Mouse (Mus musculus) heart, adult 8-10 months (tissue): Measurements from ENCODE around the gene Tmem234. TPM values are rescaled to one million over a fixed set of nuclear protein-coding genes. Genes with fewer than 3 reads are reported as not detected.
A peak's percentile ranks its signal among the peaks of the same experiment; 100 is the strongest.

Source experiments
- DNase-seq: peaks from one replicate; pipeline ENCODE4 v3.0.0; 2022; ENCODE audit warnings: low spot score
- microRNA-seq: library from miRNA; unstranded; fragments of <30 nt; microRNA quantifications from one replicate; pipeline ENCODE4 v1.2.0, GENCODE M21; 2022
- total RNA-seq, 4 experiments: library from RNA; stranded (reverse); gene quantifications; 2 replicates each; pipeline ENCODE4 v1.2.4; 2022

The Tmem234 gene
- total RNA-seq, 4 experiments from 2014 or later: 40.4 to 44.9 (median 42.0) TPM

- DNase-seq: peak; percentile 70
These were observed 71.1 kb downstream of the Tmem234 start for GRCm38 (mm10) chr4:129671491-129672082.

DNA sequence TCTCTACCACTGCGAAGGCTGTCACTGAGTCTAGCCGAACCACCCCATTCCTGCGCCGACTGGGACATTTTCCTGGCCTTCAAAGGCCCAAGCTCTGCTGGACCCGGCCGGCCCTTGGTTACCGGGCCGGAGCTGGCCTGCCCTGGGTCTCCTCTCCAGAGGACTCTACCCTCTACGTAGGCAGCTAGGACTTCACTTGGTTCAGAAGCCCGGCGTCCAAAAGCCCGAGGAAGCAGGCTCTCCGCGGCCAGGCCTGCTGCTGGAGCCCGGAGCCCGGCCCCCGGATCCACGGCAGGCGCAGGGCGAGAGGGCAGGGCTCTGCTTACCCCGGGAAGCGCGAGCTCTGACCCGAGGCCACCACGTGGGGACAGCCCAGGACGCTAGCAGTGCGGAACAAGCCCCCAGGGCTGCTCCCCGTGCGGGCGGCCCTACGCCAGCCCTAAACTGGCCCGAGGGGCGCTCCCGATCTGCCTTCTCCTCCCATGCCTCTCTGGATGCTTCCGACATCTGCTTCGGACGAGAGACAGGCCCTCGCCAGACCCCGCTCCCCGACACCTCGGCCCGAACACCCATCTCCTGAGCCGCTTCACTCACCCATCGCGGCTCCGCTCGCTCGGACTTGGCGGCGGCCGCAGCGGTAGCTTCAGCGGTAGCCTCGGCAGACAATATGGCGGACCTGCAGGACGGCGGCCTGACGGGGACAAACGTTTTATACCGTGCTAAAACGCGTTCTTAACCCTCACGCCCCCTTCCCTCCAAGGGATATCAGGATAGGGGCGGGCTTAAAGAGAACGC is 71.8 kb downstream of the Tmem234 start, which contains the start of gene Kpna6:
Gene Kpna6, minus strand, starts transcription at position 685 of the 795 bp plus-strand sequence.
- peak; percentile 93 for DNase-seq

- no peak for DNase-seq
These were observed 72.5 kb downstream of the Tmem234 start for GRCm38 (mm10) chr4:129672878-129673449.

Small RNA genes lying within 50 kb of the gene (microRNA-seq; reads per million reads assigned to microRNA genes)
- gene Mir8119: not detected

Other genes with a start within 250 kb of the Tmem234 start
- gene Zbtb8a, start 222.6 kb upstream of the Tmem234 start, total RNA-seq: 1 to 10 TPM; 2.1 to 3.7 (median 3.1) TPM
- gene Zbtb8b, start 159.8 kb upstream of the Tmem234 start, total RNA-seq: under 1 TPM; 0.09 to 0.14 (median 0.09) TPM
- 10 to 100 TPM; 50.3 to 54.6 (median 53.3) TPM for gene Bsdc1, start 139.1 kb upstream of the Tmem234 start, total RNA-seq
- not detected for gene Tssk3, start 109.6 kb upstream of the Tmem234 start, total RNA-seq
- not detected for gene Fam229a, start 109.5 kb upstream of the Tmem234 start, total RNA-seq
- 1 to 10 TPM; 2.3 to 3.3 (median 3.2) TPM for gene Marcksl1, start 87.1 kb upstream of the Tmem234 start, total RNA-seq
- gene Hdac1, start 58.0 kb upstream of the Tmem234 start, total RNA-seq: 10 to 100 TPM; 11.4 to 15.0 (median 12.8) TPM
- gene Lck, start 27.0 kb upstream of the Tmem234 start, total RNA-seq: 1 to 10 TPM in 1 of 4 experiments, under 1 TPM in 2, not detected in 1; 0.14 to 1.3 (median 0.53) TPM
- under 1 TPM in 2 of 4 experiments, not detected in 2; 0.35 to 0.55 TPM for gene Fam167b, start 22.1 kb upstream of the Tmem234 start, total RNA-seq
- gene Eif3i, start within 50 bp of the Tmem234 start, total RNA-seq: 100 to 1,000 TPM; 118 to 136 (median 130) TPM
- gene Dcdc2b, start 13.6 kb downstream of the Tmem234 start, total RNA-seq: 1 to 10 TPM in 2 of 4 experiments, under 1 TPM in 2; 0.32 to 1.2 (median 0.82) TPM
- 10 to 100 TPM; 14.6 to 22.9 (median 19.0) TPM for gene Iqcc, start 18.4 kb downstream of the Tmem234 start, total RNA-seq
- gene Ccdc28b, start 23.3 kb downstream of the Tmem234 start, total RNA-seq: 10 to 100 TPM; 11.9 to 20.3 (median 14.6) TPM
- 10 to 100 TPM; 23.2 to 30.1 (median 25.8) TPM for gene Txlna, start 40.4 kb downstream of the Tmem234 start, total RNA-seq
- gene Kpna6, start 72.1 kb downstream of the Tmem234 start, total RNA-seq: 10 to 100 TPM; 59.7 to 77.9 (median 72.2) TPM
- 1 to 10 TPM; 3.8 to 5.7 (median 5.3) TPM for gene Tmem39b, start 96.2 kb downstream of the Tmem234 start, total RNA-seq
- gene Khdrbs1, start 141.6 kb downstream of the Tmem234 start, total RNA-seq: 10 to 100 TPM; 33.9 to 38.6 (median 37.7) TPM
- 100 to 1,000 TPM; 196 to 239 (median 228) TPM for gene Ptp4a2, start 210.6 kb downstream of the Tmem234 start, total RNA-seq